Mouse (Mus musculus) heart, postnatal 14 days (tissue): ENCODE measurements around the gene Mmp24. TPM values are rescaled to one million over a fixed set of nuclear protein-coding genes. Genes with fewer than 3 reads are reported as not detected.

Experiments
- DNase-seq, 2 experiments: peaks; one replicate each; pipeline ENCODE4 v3.0.0; 2021 to 2022
- intact Hi-C: fragments of 180-260 bp; cut with DNase I; formaldehyde crosslinking; loops from one replicate; pipeline ENCODE4 v1.15.1; 2025
- total RNA-seq, 2 experiments: library from RNA; stranded (reverse); gene quantifications; 2 replicates each; pipeline ENCODE4 v1.2.3; 2021

Gene Mmp24
- total RNA-seq, 2 experiments from 2014 or later = 0.07 TPM; not detected in 1

DNA sequence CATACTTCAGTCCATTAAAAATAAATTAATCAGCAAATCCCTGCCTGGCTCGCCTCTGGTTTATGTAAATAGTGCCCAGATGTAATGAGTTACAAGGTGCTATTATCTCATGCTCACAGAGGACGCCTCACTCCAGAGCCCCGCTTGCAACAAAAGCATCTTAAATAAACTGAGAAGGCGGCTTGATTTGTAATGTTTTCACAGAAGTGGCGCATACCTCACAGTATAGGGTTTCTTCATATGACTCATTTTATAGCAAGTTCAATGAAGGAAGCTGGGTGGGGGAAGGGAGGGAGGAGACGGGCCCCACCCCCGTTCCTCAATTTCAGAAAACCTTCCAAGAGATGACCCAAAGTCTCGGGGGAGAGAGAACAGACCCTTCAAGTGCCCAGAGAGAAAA, 71.8 kb downstream of the Mmp24 start:
- no peak for DNase-seq
- intact Hi-C loops = no loop called here

DNA sequence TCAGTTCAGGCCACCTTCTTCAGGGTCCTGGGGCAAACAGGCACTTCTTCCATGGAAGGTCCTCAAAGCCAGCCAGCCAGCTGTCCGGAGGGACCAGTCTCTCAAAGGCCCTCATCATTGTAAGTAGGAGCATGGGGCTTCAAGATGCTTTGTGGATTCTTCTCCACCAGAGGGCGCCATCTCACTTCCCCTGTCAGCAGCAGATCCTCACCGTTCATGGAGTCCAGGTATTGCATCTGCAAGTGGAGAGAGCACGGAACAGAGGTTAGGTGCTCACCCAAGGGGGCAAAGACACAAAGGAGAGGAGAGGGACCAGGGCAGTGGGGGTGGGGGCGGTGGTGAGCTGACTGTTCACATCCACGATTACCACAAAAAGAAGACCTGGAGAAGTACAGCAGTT, 73.1 kb downstream of the Mmp24 start:
- intact Hi-C loops = loop anchor here (1.0 kb wide), 1 partner anchor 98 kb away; no protein-coding TSS in a partner anchor

DNA sequence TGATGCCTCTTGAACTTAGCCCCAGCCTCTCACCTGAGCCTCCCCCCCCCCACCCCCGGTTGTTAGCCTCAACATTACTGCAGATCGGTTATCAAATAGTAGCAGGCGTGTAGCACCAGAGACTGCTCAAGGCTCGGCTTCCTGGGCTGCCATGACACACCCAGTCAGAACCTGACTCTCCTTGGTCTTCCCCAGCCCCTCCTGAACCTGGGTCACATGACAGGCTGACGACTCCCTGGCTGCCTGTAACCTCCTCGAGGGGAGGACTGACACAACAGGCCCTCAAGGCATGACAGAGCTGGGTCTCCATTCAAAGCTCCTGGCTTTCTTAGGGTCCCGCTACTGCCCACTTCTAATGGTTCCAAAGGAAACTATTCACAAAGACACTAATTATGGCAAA, 74.3 kb downstream of the Mmp24 start:
- DNase-seq = no peak
- intact Hi-C loops = no loop called here

More for the DNA sequence above, 73.1 kb downstream of the Mmp24 start:
- peak; percentile 78 to 82 for DNase-seq

DNA sequence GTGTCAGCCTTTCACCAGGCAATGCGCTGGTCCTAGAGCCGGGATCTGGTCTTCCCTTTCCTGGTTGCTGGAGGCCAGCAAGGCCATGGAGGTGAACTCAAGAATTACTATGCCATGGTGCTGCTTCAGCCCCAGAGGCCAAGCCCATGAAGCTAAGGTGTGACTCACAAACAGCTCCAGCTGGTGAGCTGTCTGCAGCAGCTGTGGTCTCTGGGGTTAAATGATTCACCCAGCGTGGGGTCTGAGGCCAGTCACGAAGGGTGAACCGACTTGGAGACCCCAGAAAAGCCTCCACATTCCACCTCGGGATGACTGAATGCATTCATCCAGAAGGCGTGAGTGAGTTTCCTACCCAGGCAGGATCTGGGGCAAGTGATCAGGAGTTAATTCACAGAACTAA, 75.0 kb downstream of the Mmp24 start:
- intact Hi-C loops = no loop called here
- no peak for DNase-seq

DNA sequence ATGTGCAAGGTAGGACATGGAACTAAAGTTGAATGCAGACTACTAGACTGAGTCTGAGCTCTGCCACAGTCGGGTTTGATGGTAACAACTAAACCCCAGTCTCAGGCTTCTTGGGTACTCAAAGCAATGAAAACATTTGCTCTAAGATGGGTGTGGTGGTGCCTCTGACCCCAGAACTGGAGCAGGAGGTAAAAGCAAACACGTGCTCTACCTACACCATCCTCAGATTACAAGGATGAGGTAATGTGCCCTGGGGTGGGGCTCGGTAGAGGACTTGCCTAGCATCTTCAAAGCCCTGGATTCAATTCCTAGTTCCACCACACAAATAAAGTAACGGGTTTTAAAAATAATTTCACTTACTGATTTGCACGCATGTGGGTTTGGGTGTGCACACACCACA, 77.4 kb downstream of the Mmp24 start:
- intact Hi-C loops = no loop called here
- no peak for DNase-seq

DNA sequence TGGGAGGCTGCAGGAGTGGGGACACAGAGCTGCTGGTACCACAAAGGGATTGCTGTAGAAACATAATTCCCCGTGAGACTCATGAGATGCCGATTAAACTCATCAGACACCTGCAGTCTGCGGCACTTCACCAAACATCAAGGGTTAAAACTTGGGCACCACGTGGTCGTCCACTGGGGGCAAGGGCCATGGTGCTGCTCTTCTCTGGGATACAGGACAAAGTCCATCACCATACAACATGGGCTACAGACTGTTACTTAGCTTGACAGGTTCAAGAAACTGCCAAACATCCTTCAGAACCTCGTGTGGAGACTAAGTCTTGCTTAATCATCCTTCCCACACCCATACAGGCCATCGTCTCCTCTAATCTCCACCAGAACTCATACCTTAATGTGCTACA, 85.0 kb downstream of the Mmp24 start:
- intact Hi-C loops = no loop called here

DNA sequence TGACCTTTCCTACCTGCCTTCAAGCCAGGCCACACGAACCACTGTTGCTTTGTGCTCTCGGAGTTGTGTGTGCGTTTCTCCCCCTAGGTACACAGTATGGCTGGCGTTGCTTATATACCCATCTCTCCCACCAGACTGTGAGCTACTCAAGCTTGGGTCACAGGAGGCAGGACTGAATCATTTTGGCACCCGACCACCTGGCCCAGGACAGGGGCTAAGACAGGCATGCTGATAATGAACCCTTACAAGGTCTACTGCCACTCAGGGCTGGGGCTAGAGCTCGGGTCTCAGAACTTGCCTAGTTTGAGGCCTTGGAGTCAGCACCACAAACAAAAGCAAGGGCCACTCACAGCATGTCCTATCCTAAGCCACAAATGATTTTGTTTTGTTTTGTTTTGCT, 86.4 kb downstream of the Mmp24 start:
- intact Hi-C loops = no loop called here
- no peak for DNase-seq

More for the DNA sequence above, 85.0 kb downstream of the Mmp24 start:
- no peak for DNase-seq

DNA sequence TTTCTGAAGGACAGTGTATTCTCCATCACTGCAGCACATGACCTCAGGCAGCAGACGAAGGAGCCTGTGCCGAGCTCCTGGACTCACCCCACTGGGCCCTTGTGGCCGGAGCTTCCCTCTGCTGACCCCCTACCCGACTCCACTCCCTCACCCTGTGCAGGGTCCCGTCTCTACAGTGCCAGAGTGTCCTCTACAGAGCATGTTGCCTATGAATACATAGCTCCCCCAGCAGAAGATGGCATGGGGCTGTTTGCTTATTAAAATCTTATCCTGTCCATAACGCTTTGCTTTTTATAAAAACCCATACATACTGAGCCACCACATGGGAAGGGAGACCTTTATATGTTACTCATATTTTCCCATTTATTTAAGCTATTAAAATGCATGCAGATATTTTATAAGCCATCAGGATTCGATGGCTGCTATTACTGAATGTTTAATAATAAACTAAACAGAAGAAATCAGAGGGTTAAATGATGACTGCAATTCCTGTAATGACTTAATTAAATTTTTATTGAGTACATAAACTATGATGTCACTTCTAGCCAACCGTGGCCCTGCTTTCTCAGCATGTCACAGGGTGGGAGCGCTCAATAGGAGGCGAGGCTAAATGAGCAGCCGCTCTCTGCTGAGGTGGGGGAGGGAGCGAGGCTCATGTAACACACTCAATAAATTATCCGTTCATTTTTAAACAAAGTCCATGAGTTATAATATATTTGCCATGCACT, 87.6 kb downstream of the Mmp24 start:
- no peak for DNase-seq
- intact Hi-C loops = no loop called here

DNA sequence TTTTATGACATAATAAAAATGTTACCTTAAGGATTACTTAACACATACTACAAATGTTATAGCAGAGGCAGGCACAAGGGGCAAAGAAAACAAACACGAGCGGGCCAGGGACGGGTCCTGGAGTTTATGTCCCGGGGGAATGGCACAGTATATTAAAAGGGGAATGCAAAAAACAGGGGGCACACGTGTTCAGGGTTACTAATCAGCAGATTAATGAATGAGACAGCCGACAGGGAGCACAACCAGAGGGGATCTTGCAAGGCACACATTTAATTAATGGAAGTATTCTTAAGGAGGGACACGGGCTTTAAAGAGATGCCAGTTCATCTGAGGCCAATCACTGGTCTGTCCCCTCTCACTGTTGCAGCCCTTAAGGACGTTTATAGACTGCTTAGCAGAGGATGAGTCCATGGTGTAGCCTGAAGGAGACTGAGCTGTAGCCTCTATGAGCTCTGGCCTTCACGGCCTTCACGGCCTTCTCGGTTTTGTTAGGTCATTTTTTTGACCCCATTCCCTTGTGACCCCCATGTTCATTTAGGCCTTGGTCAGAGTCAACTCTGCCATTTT, 88.2 kb downstream of the Mmp24 start:
- DNase-seq = no peak
- intact Hi-C loops = no loop called here

Other genes with a start within 250 kb of the Mmp24 start
- 10 to 100 TPM; 14.5 to 15.9 TPM for gene Gss, start 182.5 kb upstream of the Mmp24 start, total RNA-seq
- 10 to 100 TPM; 31.7 to 37.8 TPM for gene Myh7b, start 164.1 kb upstream of the Mmp24 start, total RNA-seq
- 10 to 100 TPM; 81.3 to 82.5 TPM for gene Trpc4ap, start 83.0 kb upstream of the Mmp24 start, total RNA-seq
- gene Edem2, start 45.9 kb upstream of the Mmp24 start, total RNA-seq = 1 to 10 TPM; 7.8 to 9.5 TPM
- not detected for gene Gm17581, start 39.5 kb upstream of the Mmp24 start, total RNA-seq
- gene Procr, start 24.2 kb upstream of the Mmp24 start, total RNA-seq = 1 to 10 TPM; 4.8 to 6.1 TPM
- 10 to 100 TPM; 19.1 to 19.3 TPM for gene BC029722, start 44.1 kb downstream of the Mmp24 start, total RNA-seq
- 10 to 100 TPM; 54.3 to 69.8 TPM for gene Eif6, start 51.6 kb downstream of the Mmp24 start, total RNA-seq
- not detected for gene Fam83c, start 59.5 kb downstream of the Mmp24 start, total RNA-seq
- gene Uqcc1, start 155.0 kb downstream of the Mmp24 start, total RNA-seq = 100 to 1,000 TPM; 186 to 221 TPM
- gene Gm15557, start 165.4 kb downstream of the Mmp24 start, total RNA-seq = not detected
- gene Gdf5, start 170.0 kb downstream of the Mmp24 start, total RNA-seq = not detected
- 1 to 10 TPM; 6.7 to 9.1 TPM for gene Cep250, start 181.1 kb downstream of the Mmp24 start, total RNA-seq
- gene 6430550D23Rik, start 232.6 kb downstream of the Mmp24 start, total RNA-seq = under 1 TPM; 0.26 to 0.66 TPM
- 10 to 100 TPM; 65.2 to 71.2 TPM for gene Ergic3, start 232.7 kb downstream of the Mmp24 start, total RNA-seq